Mouse (Mus musculus) myocyte (in vitro differentiated cells): ENCODE measurements at regions not wholly inside any gene's neighbourhood (a gene's known extent, or its start where the extent isn't known, plus 50 kb on each side); places are given as distances from the start of the nearest gene placed in this dataset.

Experiments used
- H3K27me3 ChIP-seq: one replicate; pipeline ENCODE4 v1.6.1; 2011; ENCODE audit not compliant: control insufficient read depth, insufficient read depth, insufficient read length
- H3K36me3 ChIP-seq: one replicate; pipeline ENCODE4 v1.6.1; 2011; ENCODE audit not compliant: control insufficient read depth, insufficient read depth
- H3K4me2 ChIP-seq: one replicate; pipeline ENCODE4 v1.6.1; 2011; ENCODE audit warnings: low read depth, control low read depth
- H3K4me3 ChIP-seq: one replicate; pipeline ENCODE4 v1.5.1; 2011; ENCODE audit warnings: mild to moderate bottlenecking, control low read depth, moderate library complexity
- H3K79me2 ChIP-seq: one replicate; pipeline ENCODE4 v1.6.1; 2011; ENCODE audit not compliant: control insufficient read depth, insufficient read depth
- H3ac ChIP-seq: one replicate; pipeline ENCODE4 v1.6.1; 2011; ENCODE audit not compliant: control insufficient read depth, insufficient read length
- CEBPB ChIP-seq: IDR thresholded peaks from 2 replicates; pipeline ENCODE4 v1.6.1; 2011; ENCODE audit warnings: mild to moderate bottlenecking, moderate library complexity; ENCODE audit not compliant: poor library complexity, insufficient read depth, severe bottlenecking
- E2F4 ChIP-seq: IDR thresholded peaks from one replicate; pipeline ENCODE4 v1.6.1; 2011; ENCODE audit warnings: mild to moderate bottlenecking, control low read depth, moderate library complexity; ENCODE audit not compliant: insufficient read depth
- MAX ChIP-seq: IDR thresholded peaks from one replicate; pipeline ENCODE4 v1.6.1; 2011; ENCODE audit warnings: low read depth, mild to moderate bottlenecking, control low read depth
- MYOD1 ChIP-seq, 3 experiments: IDR thresholded peaks; one replicate each; pipeline ENCODE4 v1.6.1; 2011; ENCODE audit warnings: control low read depth in 2 of 3, low read depth in 2 of 3, mild to moderate bottlenecking in 2 of 3, moderate library complexity in 1 of 3; ENCODE audit not compliant: insufficient read length in 2 of 3, control insufficient read depth in 1 of 3
- MYOG ChIP-seq, 3 experiments: IDR thresholded peaks; one replicate each; pipeline ENCODE4 v1.6.1; 2011; ENCODE audit warnings: control low read depth in 2 of 3, low read depth in 2 of 3, mild to moderate bottlenecking in 2 of 3; ENCODE audit not compliant: insufficient read length in 2 of 3, control insufficient read depth in 1 of 3, insufficient read depth in 1 of 3
- POLR2A ChIP-seq: IDR thresholded peaks from one replicate; pipeline ENCODE4 v1.6.1; 2011; ENCODE audit warnings: low read depth, mild to moderate bottlenecking, control low read depth, moderate library complexity; ENCODE audit not compliant: insufficient read length
- POLR2AphosphoS2 ChIP-seq: IDR thresholded peaks from one replicate; pipeline ENCODE4 v1.6.1; 2011; ENCODE audit warnings: low read depth, control low read depth; ENCODE audit not compliant: insufficient read length
- REST ChIP-seq: IDR thresholded peaks from one replicate; pipeline ENCODE4 v1.6.1; 2011; ENCODE audit warnings: mild to moderate bottlenecking, control low read depth, moderate library complexity; ENCODE audit not compliant: insufficient read depth, insufficient read length
- SRF ChIP-seq: IDR thresholded peaks from one replicate; pipeline ENCODE4 v1.6.1; 2011; ENCODE audit warnings: low read depth; ENCODE audit not compliant: control insufficient read depth, insufficient read length
- TCF12 ChIP-seq: IDR thresholded peaks from one replicate; pipeline ENCODE4 v1.6.1; 2011; ENCODE audit warnings: mild to moderate bottlenecking, control low read depth; ENCODE audit not compliant: poor library complexity, insufficient read depth, severe bottlenecking
- TCF3 ChIP-seq: IDR thresholded peaks from one replicate; pipeline ENCODE4 v1.6.1; 2011; ENCODE audit warnings: low read depth, control low read depth; ENCODE audit not compliant: insufficient read length
- USF1 ChIP-seq: IDR thresholded peaks from one replicate; pipeline ENCODE4 v1.6.1; 2011; ENCODE audit warnings: low read depth, mild to moderate bottlenecking, control low read depth, moderate library complexity

DNA sequence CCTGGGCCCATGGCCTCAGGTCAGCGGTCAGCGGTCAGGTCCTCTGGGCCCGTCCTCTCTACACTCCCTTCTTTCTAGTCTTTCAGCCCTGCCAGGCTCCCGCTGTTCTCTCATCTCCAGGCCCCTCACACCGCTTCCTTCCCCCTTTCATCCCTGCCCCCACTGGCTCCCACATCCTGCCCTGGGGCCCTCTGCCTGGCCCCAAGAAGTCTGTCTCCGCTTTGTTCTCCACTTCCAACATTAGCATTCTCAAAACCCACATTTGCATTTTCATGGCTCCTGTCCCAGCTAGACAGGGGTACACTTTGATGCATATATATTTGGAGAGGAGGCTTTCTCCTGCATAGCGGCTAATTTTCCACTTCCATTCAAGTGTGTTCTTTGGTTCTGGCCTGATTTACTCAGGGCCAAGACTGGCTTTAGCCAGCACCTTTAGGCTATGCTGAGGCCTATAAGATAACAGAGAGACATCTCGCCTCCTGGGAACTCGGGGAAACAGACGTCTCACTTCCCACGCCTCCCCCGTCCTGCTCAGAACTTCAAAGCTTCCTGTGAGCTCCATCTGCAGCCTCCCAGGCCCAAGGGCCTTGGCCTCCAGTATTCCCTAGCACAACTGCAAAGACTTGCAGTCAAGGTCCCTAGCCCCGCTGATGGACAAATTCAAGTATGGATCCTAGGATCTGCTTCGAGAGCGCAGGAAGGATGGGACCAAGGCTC is 109.8 kb upstream of the Parp11 start:
- Histone ChIP-seq H3K27me3 (no peaks in the 10 kb centered on the region), H3ac (no peak overlapping the region), H3K4me2 (no peak overlapping the region), H3K36me3 (no peaks in the 10 kb centered on the region), H3K4me3 (no peak overlapping the region), H3K79me2 (no peaks in the 10 kb centered on the region)
- no peak for TF ChIP-seq CEBPB

DNA sequence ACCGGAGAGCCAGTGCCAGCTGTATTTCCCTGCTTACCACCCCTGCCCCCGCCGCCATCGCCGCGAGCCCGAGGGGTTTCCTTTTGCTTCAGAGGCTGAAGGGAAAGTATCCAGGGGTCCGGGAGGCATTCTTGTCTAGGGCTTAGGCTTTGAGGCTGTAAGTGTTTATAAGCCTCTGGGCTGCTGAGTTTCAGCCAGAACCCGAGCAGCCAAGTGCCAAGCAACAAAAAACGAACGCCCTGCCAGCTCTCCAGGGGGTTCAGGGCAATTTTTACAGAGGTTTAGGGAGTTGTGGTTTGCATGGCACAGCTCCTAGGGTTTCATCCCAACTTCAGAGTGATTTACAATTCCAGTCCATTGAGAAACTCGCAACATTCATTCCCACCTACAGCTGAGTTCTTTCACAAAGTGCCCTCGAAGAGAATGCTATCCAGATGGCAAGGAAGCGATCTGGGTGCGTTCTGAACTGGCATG is 109.2 kb upstream of the Parp11 start:
- Histone ChIP-seq H3K36me3 (no peaks in the 10 kb centered on the region), H3K4me3 (no peak overlapping the region), H3ac (no peak overlapping the region), H3K4me2 (no peak overlapping the region), H3K79me2 (no peaks in the 10 kb centered on the region), H3K27me3 (no peaks in the 10 kb centered on the region)
- TF ChIP-seq MYOG (IDR thresholded peaks at IDR 0.05; ENCODE audit: control insufficient read depth in 1 of 3, insufficient read depth in 1 of 3, insufficient read length in 2 of 3, low read depth in 2 of 3) (no peak), MYOD1 (IDR thresholded peaks at IDR 0.05; ENCODE audit: control insufficient read depth in 1 of 3, insufficient read length in 2 of 3, low read depth in 2 of 3) (no peak), CEBPB (no peak), MAX (no peak), POLR2AphosphoS2 (no peak), POLR2A (no peak), REST (no peak), TCF3 (no peak), SRF (no peak), TCF12 (no peak)

- Histone ChIP-seq H3K4me3 (no peak overlapping the region), H3K27me3 (no peaks in the 10 kb centered on the region), H3K36me3 (no peaks in the 10 kb centered on the region), H3K79me2 (no peaks in the 10 kb centered on the region), H3ac (no peak overlapping the region), H3K4me2 (no peak overlapping the region)
- peak; percentile 54 for TF ChIP-seq USF1
- TF ChIP-seq MAX = no peak
These were observed 108.2 kb upstream of the Parp11 start for GRCm38 (mm10) chr6:127338412-127338811.

GRCm38 (mm10) chr6:127341604-127342003 is 105.0 kb upstream of the Parp11 start:
- Histone ChIP-seq H3K27me3 (no peaks in the 10 kb centered on the region), H3K4me3 (no peak overlapping the region), H3K79me2 (no peaks in the 10 kb centered on the region), H3ac (no peak overlapping the region), H3K36me3 (no peaks in the 10 kb centered on the region), H3K4me2 (no peak overlapping the region)
- TF ChIP-seq TCF12 = no peak
- no peak for TF ChIP-seq CEBPB
- no peak for TF ChIP-seq E2F4
- no peak for TF ChIP-seq USF1
- TF ChIP-seq MYOG (IDR thresholded peaks at IDR 0.05; ENCODE audit: control insufficient read depth in 1 of 3, insufficient read depth in 1 of 3, insufficient read length in 2 of 3, low read depth in 2 of 3) = no peak
- TF ChIP-seq SRF = no peak
- no peak for TF ChIP-seq REST
- no peak for TF ChIP-seq POLR2A
- TF ChIP-seq MYOD1 (IDR thresholded peaks at IDR 0.05; ENCODE audit: control insufficient read depth in 1 of 3, insufficient read length in 2 of 3, low read depth in 2 of 3) = no peak
- TF ChIP-seq TCF3 = no peak
- no peak for TF ChIP-seq MAX
- TF ChIP-seq POLR2AphosphoS2 = no peak

- Histone ChIP-seq H3K36me3 (no peaks in the 10 kb centered on the region), H3K4me3 (no peak overlapping the region), H3K79me2 (no peaks in the 10 kb centered on the region), H3K27me3 (no peaks in the 10 kb centered on the region), H3K4me2 (no peak overlapping the region), H3ac (no peak overlapping the region)
- TF ChIP-seq POLR2AphosphoS2 (no peak), POLR2A (no peak), TCF3 (no peak), E2F4 (no peak), CEBPB (no peak), TCF12 (no peak), SRF (no peak), MYOG (IDR thresholded peaks at IDR 0.05; ENCODE audit: control insufficient read depth in 1 of 3, insufficient read depth in 1 of 3, insufficient read length in 2 of 3, low read depth in 2 of 3) (no peak), REST (no peak)
These were observed 97.8 kb upstream of the Parp11 start for GRCm38 (mm10) chr6:127348770-127349409.
